Mouse (Mus musculus) adrenal gland, adult (tissue): ENCODE results near the gene Ascc2.
"Not testable (repeated sequence)": the region's sequence is repeated elsewhere in the genome, so short reads cannot be mapped to it uniquely, and the experiment has no call there.

ENCODE experiments used
- DNase-seq, 2 experiments: peaks; one replicate each; pipeline ENCODE4 v3.0.0; 2022 to 2023; ENCODE audit warnings: low spot score in 1 of 2; ENCODE audit not compliant: inconsistent age in 2 of 2

Ascc2 gene

GRCm38 (mm10) chr11:4680126-4680525, 42.6 kb downstream of the Ascc2 start:
- peak in 1 of 2 experiments; percentile 60 for DNase-seq

- no peak for DNase-seq
These were observed 46.0 kb downstream of the Ascc2 start for GRCm38 (mm10) chr11:4683516-4683915.

DNA sequence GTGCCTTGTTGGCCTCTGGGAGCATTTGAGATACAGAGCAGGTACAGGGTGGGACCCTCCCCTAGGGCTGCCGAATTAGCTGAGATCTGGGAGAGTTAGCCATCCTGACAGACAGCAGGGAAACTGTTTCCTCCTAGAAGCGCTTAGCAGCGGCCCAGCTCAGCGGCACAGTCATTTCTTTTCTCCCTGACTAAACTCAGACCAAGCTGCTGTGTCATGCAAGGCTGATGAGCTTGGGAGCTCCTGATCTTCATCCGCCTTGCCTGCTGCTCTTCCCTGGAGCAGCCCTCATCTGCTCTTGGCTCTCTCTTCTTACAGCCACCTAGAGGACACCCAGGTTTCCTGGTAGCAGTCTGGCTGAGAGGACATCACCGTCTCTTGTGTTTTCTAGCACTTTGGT, 46.6 kb downstream of the Ascc2 start:
- peak in 1 of 2 experiments; percentile 78 for DNase-seq

DNA sequence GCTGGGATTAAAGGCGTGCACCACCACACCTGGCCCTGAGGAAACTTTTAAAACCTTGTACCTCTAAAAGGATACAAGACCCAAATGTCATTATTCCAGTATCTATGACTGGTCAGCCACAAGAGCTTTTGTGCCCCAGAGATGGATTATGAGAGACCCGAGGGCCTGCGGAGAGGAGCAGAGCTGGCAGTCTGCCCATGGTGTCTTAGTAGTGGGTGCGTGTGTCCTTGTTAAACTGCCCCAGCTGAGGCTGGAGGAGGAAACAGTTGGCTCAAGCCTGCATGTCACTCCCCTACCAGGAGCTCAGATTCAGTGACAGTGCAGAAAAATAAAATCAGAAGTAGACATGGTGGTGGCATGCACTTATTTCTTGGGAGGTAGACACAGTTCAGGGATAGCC, 47.5 kb downstream of the Ascc2 start:
- DNase-seq, result peak; percentile 61 to 83

- no peak for DNase-seq
These were observed 48.0 kb downstream of the Ascc2 start for GRCm38 (mm10) chr11:4685510-4685909.

GRCm38 (mm10) chr11:4687027-4687426, 49.5 kb downstream of the Ascc2 start:
- no peak for DNase-seq

- no peak for DNase-seq
These were observed 50.3 kb downstream of the Ascc2 start for GRCm38 (mm10) chr11:4687874-4688273.

- no peak for DNase-seq
These were observed 51.3 kb downstream of the Ascc2 start for GRCm38 (mm10) chr11:4688632-4689380.

- no peak for DNase-seq
These were observed 52.8 kb downstream of the Ascc2 start for GRCm38 (mm10) chr11:4690353-4690752.

DNA sequence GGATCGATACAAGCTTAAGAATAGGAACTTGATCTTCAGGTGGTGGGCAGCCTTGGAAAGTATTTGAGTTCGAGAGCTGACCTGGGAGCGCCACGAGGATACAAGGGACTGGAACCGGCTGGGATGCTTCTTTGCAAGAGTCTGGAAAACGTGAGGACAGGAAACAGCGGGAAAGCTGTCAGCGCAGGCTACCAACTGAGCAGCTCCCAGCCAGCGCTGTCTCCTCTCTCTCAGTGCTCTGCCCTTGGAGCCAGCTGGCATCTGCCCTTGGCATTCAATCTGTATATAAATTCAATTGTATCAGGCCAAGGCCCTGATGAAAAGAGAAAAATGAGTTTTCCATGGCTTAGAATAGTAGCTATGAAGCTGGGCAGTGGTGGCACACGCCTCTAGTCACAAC, 53.7 kb downstream of the Ascc2 start:
- DNase-seq, result peak; percentile 85 to 94

DNA sequence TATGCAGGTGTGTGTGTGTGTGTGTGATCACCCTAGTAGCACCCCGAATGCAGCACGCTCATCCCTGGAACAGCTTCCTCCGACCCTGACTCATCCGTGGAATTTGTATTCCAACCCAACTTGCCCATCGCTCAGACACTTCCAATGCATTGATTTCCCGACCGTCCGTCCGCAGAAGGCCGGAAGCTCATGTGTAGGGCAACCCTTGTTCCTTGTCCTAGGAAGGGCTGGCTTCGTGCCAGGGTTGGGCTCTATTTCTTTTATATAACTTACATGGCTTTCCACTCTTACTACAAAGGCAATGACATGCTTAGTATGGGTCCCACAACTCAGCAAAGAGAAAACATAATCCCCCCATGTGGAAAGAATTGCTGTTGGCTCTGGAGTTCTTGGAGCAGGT, 54.6 kb downstream of the Ascc2 start:
- DNase-seq, result peak; percentile 57 to 84

DNA sequence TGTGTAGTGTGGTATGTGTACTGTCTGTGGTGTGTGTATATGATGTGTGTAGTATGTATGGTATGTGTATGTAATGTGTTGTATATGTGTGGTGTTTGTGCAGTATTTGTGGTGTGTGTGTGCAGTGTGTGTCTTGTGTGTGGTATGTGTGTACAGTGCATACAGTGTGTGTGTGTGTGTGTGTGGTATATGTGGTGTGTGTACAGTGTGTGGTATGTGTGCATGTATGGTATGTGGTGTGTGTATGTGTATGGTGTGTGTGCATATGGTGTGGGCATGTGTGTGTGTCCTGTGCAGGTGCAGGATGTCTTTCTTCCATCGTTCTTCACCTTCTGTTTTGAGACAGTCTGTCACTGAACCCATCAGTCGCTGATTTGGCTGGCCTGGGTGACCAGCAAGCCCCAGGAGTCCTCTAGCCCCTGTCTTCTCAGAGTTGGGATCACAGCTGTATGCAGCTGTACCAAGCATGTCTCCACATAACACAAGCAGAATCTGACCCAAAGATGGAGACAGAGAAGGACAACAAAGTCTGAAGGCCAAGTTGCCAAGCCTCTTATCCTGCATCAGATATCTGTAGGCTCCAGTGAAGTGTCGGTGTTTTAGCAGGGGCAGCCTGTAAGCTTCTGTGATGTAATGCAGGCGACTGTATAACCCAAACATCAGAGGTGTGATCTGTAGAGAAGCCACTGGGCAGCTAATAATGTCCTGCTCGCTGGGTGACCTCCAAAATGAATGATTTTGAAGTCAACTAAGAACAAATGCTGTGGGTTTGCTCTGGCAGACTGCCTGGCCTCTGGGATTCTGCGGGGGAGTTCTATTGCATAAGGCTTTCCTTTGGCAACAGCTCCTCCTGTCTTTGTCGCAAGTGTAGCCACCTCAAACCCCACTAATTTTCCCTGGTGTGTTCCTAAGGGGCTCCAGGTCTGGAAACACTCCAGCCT, 59.8 kb downstream of the Ascc2 start:
- DNase-seq, result peak; percentile 90 to 96

DNA sequence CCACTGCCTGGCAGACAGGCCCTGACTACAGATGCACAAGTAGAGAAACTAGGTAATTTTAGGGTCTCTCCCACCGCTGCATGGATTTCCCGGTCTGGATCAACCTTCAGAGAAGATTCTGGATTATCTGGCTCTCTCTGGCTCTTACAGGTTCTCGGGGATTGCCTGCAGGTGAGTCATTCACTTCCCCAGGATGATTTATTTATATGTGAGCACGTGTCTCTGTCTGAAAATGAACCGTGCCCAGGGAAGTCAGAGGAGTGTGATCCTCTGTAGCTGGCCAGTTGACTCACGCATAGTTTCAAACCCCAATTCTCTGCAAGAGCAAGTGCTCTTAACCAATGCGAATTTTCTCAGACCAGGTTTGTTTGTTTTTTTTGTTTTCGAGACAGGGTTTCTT, 63.2 kb downstream of the Ascc2 start:
- DNase-seq, result peak; percentile 71 to 83

GRCm38 (mm10) chr11:4703688-4704071, 66.1 kb downstream of the Ascc2 start:
- DNase-seq, result no peak

DNA sequence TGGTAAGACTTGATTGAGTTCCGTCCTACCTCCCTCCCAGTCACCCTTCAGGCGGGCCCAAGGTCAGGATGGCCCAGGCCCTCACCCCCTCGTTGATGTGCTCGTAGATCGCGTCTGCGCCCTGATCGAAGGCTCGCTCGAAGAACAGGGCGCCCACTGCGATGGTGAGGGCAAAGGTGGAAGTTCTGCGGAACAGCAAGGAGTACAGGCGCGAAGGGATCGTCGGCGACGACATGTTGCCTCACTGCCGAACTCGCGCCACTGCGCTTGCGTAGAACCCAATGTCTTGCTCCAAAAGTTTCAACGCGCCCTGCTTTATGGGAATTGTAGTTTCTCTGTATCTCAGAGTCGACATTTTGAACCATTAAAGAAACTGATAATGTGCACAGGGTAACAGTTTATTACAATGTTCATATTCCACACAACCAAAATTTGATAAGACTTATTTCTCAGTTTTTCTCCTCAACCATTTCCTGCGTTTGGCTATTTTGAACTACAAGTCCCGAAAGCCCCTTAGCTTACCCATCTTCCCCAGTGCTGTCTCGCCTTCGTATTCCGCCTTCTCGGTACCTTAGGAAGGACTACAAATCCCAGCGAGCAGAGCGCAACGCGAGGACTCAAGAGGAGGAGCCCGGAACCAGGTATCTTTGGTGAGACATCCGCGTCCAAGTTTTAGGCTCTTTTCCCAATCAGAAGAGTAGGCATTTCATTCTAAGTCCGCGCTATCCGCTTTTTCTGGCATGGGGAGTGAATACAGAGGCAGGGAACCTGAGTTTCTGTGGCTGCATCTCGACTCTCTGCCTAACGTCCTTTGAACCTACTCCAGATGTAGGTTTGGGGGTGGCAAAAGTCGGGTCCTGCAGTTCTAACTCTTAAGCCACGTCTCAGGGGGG, 66.8 kb downstream of the Ascc2 start, which contains the start of the genes Uqcr10 and Zmat5:
Uqcr10 (minus strand) TSS at position 271 of the 893 bp plus-strand sequence.
Zmat5 (plus strand) TSS at position 607 of the 893 bp plus-strand sequence.
- DNase-seq, result peak; percentile 93 to 98

DNA sequence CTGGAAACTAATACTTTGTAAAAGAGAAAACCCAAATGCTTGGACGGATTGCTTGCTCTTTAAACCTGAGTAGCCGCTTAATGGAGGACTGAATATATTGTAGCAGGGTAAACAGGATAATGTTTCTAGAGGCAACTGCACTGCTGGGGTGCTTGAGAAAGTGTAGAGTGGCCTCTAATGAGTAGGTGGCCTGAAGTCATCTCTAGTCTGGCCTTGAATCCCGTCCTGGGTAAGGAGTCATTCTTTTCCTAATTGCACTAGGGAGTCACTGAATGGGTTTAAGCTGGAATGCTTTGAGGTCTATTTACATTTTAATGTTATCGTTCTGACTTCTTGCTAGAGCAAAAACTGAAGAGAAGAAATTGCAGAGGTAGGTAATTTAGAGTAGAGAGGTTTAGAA, 67.6 kb downstream of the Ascc2 start:
- DNase-seq, result no peak

- not testable (repeated sequence) for DNase-seq
These were observed 72.6 kb downstream of the Ascc2 start for GRCm38 (mm10) chr11:4710188-4710587.

- DNase-seq, result no peak
These were observed 75.3 kb downstream of the Ascc2 start for GRCm38 (mm10) chr11:4712822-4713221.

GRCm38 (mm10) chr11:4714727-4715126, 77.2 kb downstream of the Ascc2 start:
- DNase-seq, result no peak

DNA sequence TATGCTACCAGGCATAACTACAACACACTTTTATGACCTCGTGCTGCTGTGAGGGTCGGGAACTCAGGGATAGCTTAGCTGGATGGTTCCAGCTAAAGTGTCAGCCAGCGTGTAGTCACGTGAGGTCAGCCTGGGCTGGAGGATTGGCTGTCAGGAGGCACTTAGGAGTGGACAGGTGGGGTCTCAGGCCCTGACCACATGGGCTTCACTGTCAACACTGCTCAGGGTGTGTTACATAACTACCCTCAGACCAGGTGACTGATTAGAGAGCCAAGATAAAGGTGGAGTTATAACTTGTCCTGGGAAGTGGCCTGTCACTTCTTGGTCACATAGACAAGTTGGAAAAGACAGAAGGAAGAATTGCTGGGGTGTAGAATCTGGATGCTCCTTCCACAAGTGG, 78.0 kb downstream of the Ascc2 start:
- DNase-seq, result no peak
